Mouse (Mus musculus): ENCODE results near the gene Arhgap40. TPM values are rescaled to one million over a fixed set of nuclear protein-coding genes. Genes with fewer than 3 reads are reported as not detected.

Arhgap40 gene
- not detected for polyA plus RNA-seq (2017; shearing (Covaris generic))

GRCm38 (mm10) chr2:158512528-158512927 is at the start of gene Arhgap40:
Gene Arhgap40, plus strand, starts transcription at chr2:158512796.

GRCm38 (mm10) chr2:158501836-158502812 is 10.5 kb upstream of the Arhgap40 start, which contains the start of gene Adig:
Gene Adig, plus strand, starts transcription at chr2:158502612.

Other genes starting within 250 kb of the Arhgap40 start
- gene Lbp, start 206.3 kb upstream of the Arhgap40 start, polyA plus RNA-seq (2017; shearing (Covaris generic)), result 2.2 TPM
- 0.09 TPM for gene Snhg11, start 137.2 kb upstream of the Arhgap40 start, polyA plus RNA-seq (2017; shearing (Covaris generic))
- 39.7 TPM for gene Ralgapb, start 102.9 kb upstream of the Arhgap40 start, polyA plus RNA-seq (2017; shearing (Covaris generic))
- not detected for gene Adig, start 10.2 kb upstream of the Arhgap40 start, polyA plus RNA-seq (2017; shearing (Covaris generic))
- gene Slc32a1, start 98.0 kb downstream of the Arhgap40 start, polyA plus RNA-seq (2017; shearing (Covaris generic)), result 0.14 TPM
- gene Actr5, start 112.1 kb downstream of the Arhgap40 start, polyA plus RNA-seq (2017; shearing (Covaris generic)), result 52.5 TPM
- gene Ppp1r16b, start 152.6 kb downstream of the Arhgap40 start, polyA plus RNA-seq (2017; shearing (Covaris generic)), result 82.9 TPM

All from effector memory CD4-positive, alpha-beta T cell, adult 5 months (primary cell).